Mouse (Mus musculus) gastrocnemius, adult 2 months (tissue): ENCODE results near the gene Arhgef28. TPM values are rescaled to one million over a fixed set of nuclear protein-coding genes. Genes with fewer than 3 reads are reported as not detected.

ENCODE experiments used
- DNase-seq: peaks from one replicate; pipeline ENCODE4 v3.0.0; 2022
- H3K27ac ChIP-seq: fragments of 200-600 bp; 2 replicates; pipeline ENCODE4 v1.8.1; 2022; ENCODE audit warnings: mild to moderate bottlenecking
- H3K4me3 ChIP-seq: fragments of 200-600 bp; 2 replicates; pipeline ENCODE4 v1.8.1; 2022; ENCODE audit warnings: mild to moderate bottlenecking, moderate library complexity
- CTCF ChIP-seq: fragments of 200-600 bp; IDR thresholded peaks from 2 replicates; pipeline ENCODE4 v1.8.1; 2022; ENCODE audit warnings: antibody characterized with exemption, mild to moderate bottlenecking, moderate library complexity
- intact Hi-C: fragments of 180-260 bp; cut with DNase I; formaldehyde crosslinking; loops from one replicate; pipeline ENCODE4 v1.15.1; 2025
- total RNA-seq, 2 experiments: library from RNA; stranded (reverse); gene quantifications; 2 replicates each; pipeline ENCODE4 v1.2.3; 2021

The Arhgef28 gene
- total RNA-seq, 2 experiments from 2014 or later, result 2.8 to 3.3 TPM

DNA sequence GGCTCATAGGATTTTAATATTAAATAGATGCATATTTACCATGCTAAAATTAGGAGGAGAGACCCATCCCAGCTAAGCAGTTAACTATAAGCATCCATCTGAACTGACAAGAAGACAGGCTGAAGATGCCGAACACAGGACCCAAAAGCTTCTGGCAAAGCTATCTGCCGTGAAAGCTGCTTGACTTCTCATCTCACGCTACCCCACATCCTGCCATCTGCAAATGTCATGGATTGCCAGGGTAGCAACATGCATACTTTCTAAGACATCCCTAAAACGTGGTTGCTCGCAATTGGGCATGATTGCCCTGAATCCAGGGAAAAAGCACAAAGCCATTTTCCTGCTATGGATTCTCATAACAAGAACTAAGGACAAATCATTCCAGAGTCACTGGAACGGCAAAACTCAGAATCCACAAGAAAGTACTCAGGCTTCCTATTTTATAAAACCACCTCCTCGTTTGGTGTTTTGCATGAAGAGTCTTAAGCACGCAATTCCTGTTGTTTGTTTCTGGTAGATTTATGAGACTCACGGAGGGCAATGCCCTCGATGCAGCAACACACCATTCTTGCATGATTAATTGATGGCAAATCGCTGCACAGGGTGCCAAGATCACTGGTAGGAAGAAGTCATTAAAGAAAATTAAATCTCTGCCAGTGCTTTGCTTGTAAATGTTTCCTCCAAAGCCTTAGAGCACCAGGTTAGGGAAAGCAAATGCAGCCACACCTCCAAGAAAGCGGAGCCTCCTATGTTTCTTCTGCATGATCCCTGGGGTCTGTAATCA is 287.9 kb downstream of the Arhgef28 start:
- no peak for TF ChIP-seq CTCF
- intact Hi-C loops, result no loop called here
- H3K4me3 ChIP-seq, result no peak overlapping the region

DNA sequence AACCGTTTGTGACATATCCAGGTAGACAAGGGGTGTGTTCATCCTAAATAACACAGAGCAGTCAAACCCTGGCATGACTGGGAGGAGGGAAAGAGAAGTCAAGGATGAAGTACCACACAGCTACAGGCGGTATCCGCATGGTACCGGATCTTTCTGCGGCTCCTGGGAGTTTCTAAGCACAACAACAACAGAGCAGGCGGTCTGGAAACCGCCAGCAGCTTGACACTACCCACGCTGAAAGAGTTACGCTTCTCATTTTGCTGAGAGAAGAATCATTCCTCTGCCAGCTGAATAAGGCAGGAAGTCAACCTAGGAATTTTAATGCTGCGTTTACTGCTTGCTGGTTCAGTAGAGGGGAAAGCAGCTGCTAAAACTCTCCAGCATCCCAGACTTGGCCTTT is 295.2 kb downstream of the Arhgef28 start:
- Histone ChIP-seq H3K27ac (no peak overlapping the region), H3K4me3 (no peak overlapping the region; the same call in 1 of the 2 replicates)
- intact Hi-C loops, result no loop called here
- no peak for TF ChIP-seq CTCF
- no peak for DNase-seq

More for the DNA sequence above, 287.9 kb downstream of the Arhgef28 start:
- H3K27ac ChIP-seq, result no peak overlapping the region
- no peak for DNase-seq

DNA sequence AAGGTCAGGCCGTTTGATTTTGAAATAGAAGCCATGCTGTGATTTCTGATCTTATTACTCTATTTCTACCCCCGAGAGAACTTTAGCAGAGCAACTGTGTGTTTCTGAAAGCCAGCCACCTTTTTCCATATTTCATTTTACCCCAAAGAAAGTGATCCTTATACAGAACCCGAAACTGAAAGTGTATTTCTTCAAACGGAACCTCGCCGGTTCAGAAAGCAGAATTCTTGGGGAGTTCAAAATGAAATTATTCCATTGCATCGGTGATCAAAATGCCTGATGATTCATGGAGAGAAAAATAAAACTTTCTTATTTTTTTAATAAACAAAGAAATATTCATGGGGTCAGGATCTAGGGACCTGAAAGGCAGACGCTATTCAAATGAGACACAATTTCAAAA is 303.4 kb downstream of the Arhgef28 start:
- H3K27ac ChIP-seq, result peak overlapping the region; percentile 68
- no peak for DNase-seq
- TF ChIP-seq CTCF, result no peak
- intact Hi-C loops, result no loop called here
- peak overlapping the region; percentile 49 for H3K4me3 ChIP-seq

DNA sequence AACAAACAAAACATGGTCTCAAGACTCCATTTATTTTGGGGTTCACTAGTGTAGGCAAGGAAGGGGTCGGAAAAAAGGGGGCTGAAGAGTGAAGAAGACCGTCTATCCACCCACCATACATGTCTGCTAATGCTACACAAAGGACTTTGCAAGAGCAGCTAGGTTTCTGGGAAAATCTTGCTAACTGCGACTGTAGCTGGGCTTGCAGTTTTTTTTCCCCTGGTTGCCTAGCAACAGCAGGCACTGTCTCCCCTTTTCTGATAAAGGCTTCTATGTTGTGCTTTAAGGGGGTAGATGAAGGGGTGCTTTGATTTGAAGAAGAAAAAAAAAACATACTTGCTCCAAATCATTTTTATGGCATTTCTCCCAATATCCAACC is 305.9 kb downstream of the Arhgef28 start:
- intact Hi-C loops, result no loop called here
- no peak for DNase-seq

GRCm38 (mm10) chr13:97899604-97900379 is 306.4 kb downstream of the Arhgef28 start:
- DNase-seq, result no peak
- Histone ChIP-seq H3K27ac (no peak overlapping the region), H3K4me3 (no peak overlapping the region)
- intact Hi-C loops, result no loop called here
- TF ChIP-seq CTCF, result no peak

More for the DNA sequence above, 305.9 kb downstream of the Arhgef28 start:
- TF ChIP-seq CTCF, result no peak
- no peak overlapping the region for H3K4me3 ChIP-seq
- H3K27ac ChIP-seq, result no peak overlapping the region

GRCm38 (mm10) chr13:97898590-97898989 is 307.6 kb downstream of the Arhgef28 start:
- TF ChIP-seq CTCF, result no peak
- DNase-seq, result no peak
- intact Hi-C loops, result no loop called here
- no peak overlapping the region for H3K27ac ChIP-seq
- H3K4me3 ChIP-seq, result no peak overlapping the region

DNA sequence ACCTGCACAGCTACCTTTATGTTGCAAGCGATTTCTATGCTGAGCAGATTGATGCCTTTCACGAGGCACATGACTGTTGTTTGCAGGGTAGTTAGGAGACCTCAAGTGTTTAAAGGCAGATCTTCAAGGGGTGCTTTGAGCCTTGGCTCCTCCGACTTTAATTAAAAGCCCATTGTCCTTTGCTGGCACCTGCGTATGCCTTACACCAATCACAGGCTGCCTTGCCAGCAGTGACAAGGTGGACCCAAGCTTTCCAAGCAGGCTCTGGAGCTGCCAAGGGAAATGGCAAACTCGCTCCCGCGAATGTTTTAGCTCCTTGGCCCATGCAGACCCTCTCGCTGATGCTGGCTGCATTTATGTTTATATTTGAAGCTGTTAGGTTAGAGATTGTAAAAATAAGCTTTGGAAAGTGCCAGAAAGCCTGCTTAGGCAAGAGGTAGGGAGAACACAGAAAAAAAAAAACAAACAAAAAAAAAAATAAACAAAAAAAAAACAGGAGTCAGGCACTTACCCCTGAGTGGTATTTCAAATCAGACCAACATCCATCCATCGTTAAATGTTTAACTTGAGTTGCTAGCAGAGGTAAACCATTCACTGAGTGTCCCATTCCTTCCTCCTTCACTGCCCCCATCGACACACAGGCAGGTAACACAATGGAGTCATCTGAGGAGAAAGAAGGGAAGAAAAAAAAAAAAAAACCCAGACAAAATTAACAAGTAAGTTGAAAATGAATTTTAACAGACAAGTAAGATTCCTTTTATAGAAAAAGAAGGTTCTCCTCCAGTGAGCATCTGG is 313.0 kb downstream of the Arhgef28 start:
- intact Hi-C loops, result no loop called here
- no peak for TF ChIP-seq CTCF
- Histone ChIP-seq H3K27ac (no peak overlapping the region), H3K4me3 (no peak overlapping the region)
- DNase-seq, result no peak

DNA sequence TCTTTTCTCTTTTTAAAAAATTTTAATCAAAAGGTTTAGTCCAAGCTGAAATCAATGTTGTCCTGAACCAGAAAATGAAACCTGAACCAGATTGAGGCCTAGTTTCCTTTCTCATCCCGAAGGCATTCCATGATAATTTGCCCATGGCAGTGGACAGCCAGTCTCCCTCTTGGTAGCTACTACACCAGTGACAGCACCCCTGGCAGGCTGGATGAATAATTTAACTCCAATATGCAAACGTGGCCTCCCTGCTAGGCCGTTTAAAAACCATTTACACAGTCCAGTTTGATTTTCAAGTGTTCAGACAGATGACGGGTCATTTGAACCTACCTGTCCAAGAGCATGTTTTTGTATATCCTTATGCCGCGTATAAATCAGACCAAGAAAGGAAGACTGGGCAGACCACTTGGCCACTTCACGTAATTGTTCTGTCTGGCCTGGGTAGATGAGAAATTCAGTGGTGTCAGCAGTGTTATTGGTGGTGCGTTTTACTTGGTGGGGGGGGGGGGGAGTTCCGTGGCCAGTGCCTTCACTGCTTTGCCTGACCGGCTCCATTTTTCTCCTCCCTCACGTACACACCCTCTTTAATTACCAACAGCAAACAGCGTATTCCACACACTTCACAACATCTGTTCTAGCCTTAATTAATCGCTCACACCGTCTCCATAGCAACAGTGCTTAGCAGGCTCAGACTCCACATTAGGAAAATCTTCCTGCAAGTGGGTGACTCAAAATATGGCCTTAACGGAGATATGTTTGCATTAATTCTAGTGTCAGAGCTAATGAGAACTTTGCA is 314.0 kb downstream of the Arhgef28 start:
- no peak for DNase-seq
- no peak overlapping the region for H3K4me3 ChIP-seq
- H3K27ac ChIP-seq, result no peak overlapping the region
- intact Hi-C loops, result no loop called here
- no peak for TF ChIP-seq CTCF

DNA sequence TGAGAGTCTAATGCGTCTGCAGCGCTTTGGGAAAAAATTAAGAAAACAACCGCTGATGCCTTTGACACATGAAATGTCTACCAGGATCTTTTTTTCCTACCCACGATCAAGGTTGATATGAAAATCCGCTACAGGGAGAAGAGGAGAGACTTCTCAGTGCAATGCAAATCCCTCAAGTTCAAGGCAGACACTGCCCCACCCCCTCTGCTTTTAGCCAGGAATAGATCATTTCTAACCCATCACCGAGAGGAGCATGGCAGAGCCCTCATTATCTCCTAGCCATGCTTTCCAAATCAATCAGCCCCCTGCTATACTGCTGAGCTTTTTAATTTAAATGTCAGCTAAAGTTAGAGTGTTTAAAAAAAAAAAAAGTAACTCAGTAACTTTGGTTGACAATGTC is 318.2 kb downstream of the Arhgef28 start:
- intact Hi-C loops, result no loop called here
- TF ChIP-seq CTCF, result no peak
- DNase-seq, result no peak
- H3K27ac ChIP-seq, result no peak overlapping the region
- no peak overlapping the region for H3K4me3 ChIP-seq

- Histone ChIP-seq H3K4me3 (no peak overlapping the region), H3K27ac (peak overlapping the region; percentile 10; the same call in 1 of the 2 replicates)
- intact Hi-C loops, result no loop called here
- TF ChIP-seq CTCF, result no peak
- DNase-seq, result no peak
These were observed 318.7 kb downstream of the Arhgef28 start for GRCm38 (mm10) chr13:97887558-97887957.

DNA sequence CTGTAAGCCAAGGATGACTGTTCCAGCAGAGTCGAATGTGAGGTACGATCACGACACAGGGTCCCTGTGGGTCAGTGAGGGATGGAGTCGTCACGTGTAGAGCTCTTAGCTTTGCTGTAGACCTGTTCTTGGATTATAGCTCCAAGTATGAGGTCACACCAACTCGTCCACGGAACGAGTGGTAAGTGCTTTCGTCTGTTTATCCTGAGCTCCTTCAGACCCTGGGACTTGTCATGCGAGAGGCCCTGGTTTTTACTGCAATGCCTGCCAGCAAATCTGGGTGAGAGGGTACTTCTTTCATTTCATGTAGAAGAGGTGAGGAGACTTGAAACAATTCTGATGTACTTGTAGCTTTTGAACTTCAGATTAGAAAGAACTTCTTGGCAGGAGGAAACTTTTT is 322.6 kb downstream of the Arhgef28 start:
- intact Hi-C loops, result no loop called here
- TF ChIP-seq CTCF, result no peak
- DNase-seq, result no peak
- Histone ChIP-seq H3K27ac (no peak overlapping the region), H3K4me3 (no peak overlapping the region)

DNA sequence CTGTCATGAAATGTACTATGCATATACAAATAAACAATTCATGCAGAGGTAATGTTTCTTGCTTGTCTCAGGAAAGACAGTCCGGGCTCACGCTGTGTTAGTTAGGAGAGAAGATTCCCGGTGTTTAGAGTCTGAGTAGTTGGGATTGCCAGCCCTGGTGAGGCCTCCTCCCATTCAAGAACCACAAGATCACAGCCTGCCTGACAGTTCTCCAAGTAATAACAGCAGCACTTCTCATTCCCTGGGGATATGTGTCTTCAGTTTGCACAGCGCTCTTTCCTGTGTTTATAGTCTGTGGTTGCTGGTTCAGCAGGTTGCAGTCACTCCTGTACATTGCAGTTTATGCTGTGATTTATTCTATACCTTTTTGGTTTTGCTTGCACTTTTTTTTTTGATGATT is 329.8 kb downstream of the Arhgef28 start:
- H3K27ac ChIP-seq, result no peak overlapping the region
- no peak overlapping the region for H3K4me3 ChIP-seq
- DNase-seq, result no peak
- intact Hi-C loops, result no loop called here
- TF ChIP-seq CTCF, result no peak
